Mouse (Mus musculus) liver, embryonic 14.5 days (tissue): Measurements from ENCODE around the gene Stk4. TPM values are rescaled to one million over a fixed set of nuclear protein-coding genes. Genes with fewer than 3 reads are reported as not detected.

ENCODE experiments used
- ATAC-seq: fragments of 200-750 bp; cut with Nextera tagmentation; 2 replicates; pipeline ENCODE4 v1.8.0; 2017; ENCODE audit warnings: moderate number of reproducible peaks, mild to moderate bottlenecking, moderate library complexity; ENCODE audit not compliant: insufficient read depth
- DNase-seq, 3 experiments: peaks; one replicate each; pipeline ENCODE4 v3.0.0-alpha.2; 2012 to 2013; ENCODE audit warnings: low read depth in 3 of 3, low spot score in 3 of 3
- H3K27ac ChIP-seq: fragments of 300-500 bp; sonication (generic); 2 replicates; pipeline ENCODE4 v1.5.1; 2014; ENCODE audit warnings: moderate library complexity, mild to moderate bottlenecking, control low read depth, inconsistent platforms
- H3K27me3 ChIP-seq: fragments of 300-500 bp; sonication (generic); 2 replicates; pipeline ENCODE4 v1.6.1; 2014; ENCODE audit warnings: mild to moderate bottlenecking, low read length, moderate library complexity; ENCODE audit not compliant: control insufficient read depth, insufficient read depth
- H3K36me3 ChIP-seq: fragments of 300-500 bp; sonication (generic); replicated peaks from 2 replicates; pipeline ENCODE4 v1.6.1; 2014; ENCODE audit warnings: low read depth; ENCODE audit not compliant: control insufficient read depth, insufficient read depth
- H3K4me1 ChIP-seq, 2 experiments: fragments of 200-500 bp in 1 of 2; fragments of 300-500 bp in 1 of 2; sonication (generic) in 1 of 2; replicated peaks; 2 replicates each; pipeline ENCODE4 v1.6.1; 2012 to 2014; ENCODE audit warnings: antibody characterized with exemption in 1 of 2, inconsistent platforms in 1 of 2, low read length in 1 of 2; ENCODE audit not compliant: control insufficient read depth in 2 of 2, insufficient read depth in 2 of 2
- H3K4me2 ChIP-seq: fragments of 300-500 bp; sonication (generic); 2 replicates; pipeline ENCODE4 v1.6.1; 2014; ENCODE audit warnings: low read depth, mild to moderate bottlenecking, control low read depth, moderate library complexity
- H3K4me3 ChIP-seq, 2 experiments: fragments of 200-500 bp in 1 of 2; fragments of 300-500 bp in 1 of 2; sonication (generic) in 1 of 2; 2 replicates each; pipeline ENCODE4 v1.5.1; 2012 to 2014; ENCODE audit warnings: low read depth in 2 of 2, low read length in 2 of 2, mild to moderate bottlenecking in 2 of 2, control low read depth in 1 of 2, inconsistent platforms in 1 of 2, moderate library complexity in 1 of 2; ENCODE audit not compliant: insufficient read depth in 1 of 2
- H3K9ac ChIP-seq: fragments of 300-500 bp; sonication (generic); replicated peaks from 2 replicates; pipeline ENCODE4 v1.6.1; 2014; ENCODE audit warnings: mild to moderate bottlenecking, control low read depth, moderate library complexity
- H3K9me3 ChIP-seq: fragments of 300-500 bp; sonication (generic); 2 replicates; pipeline ENCODE4 v1.6.1; 2016; ENCODE audit warnings: low read length, mixed read lengths; ENCODE audit not compliant: control insufficient read depth
- CTCF ChIP-seq: IDR thresholded peaks from 2 replicates; pipeline ENCODE4 v1.5.1; 2016; ENCODE audit warnings: antibody characterized with exemption, low read depth, control low read depth
- EP300 ChIP-seq: IDR thresholded peaks from 2 replicates; pipeline ENCODE4 v1.6.1; 2016; ENCODE audit warnings: antibody characterized with exemption, low read depth
- WGBS: fragments of 180-500 bp; shearing (Covaris S2); extraction: QIAGEN DNeasy Blood & Tissue Kit; methylation state at CpG from one replicate; pipeline ENCODE4 v1.1.7; 2014; ENCODE audit not compliant: insufficient replicate concordance; 5-methylcytosine and 5-hydroxymethylcytosine counted together
- polyA plus RNA-seq, 2 experiments: library from polyadenylated mRNA; depleted of rRNA in 1 of 2; stranded (reverse) in 1 of 2; unstranded in 1 of 2; fragments of >200 nt; fragmentation: Nextera tagmentation in 1 of 2; extraction: Ambion mirVana in 1 of 2; gene quantifications; 2 replicates each; pipeline versions ENCODE4 v1.2.1 to v1.2.3; 2012 to 2014

Gene Stk4
- polyA plus RNA-seq, 2 experiments = 11.8 to 19.6 TPM

DNA sequence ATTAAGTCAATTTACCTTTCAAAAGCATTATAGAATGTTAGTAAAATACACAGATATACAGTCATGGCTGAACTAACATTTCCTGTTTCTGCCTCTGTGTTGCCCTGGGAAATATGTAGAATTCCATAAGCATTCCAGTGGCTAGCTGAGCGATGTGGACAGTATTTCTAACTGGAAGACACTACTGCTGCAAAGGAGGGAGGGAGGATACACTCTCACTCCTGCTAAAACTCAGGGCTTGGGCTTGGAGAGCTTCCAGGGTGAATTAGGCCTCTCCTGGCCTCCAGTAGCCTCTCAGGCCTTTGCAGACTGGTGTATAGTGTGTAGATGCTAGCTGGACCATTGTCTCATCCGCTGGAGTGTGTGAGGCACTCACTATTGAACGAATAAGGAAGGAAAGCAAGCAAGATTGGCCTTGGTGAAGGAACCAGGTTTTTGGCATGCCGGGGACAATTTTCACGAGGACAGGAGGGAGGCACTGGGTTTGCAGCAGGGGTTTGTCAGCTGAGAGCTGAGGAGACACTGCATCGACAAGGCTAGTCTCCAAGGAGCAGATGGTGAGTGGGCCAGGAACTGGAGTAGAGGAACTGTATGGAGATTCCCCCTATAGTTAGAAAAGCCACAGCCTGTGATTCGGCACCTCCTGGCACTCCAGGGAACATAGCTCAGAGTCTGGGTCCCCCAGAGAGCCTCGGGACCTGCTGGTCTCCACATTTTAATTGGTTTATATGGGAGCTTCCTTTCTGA, 104.7 kb downstream of the Stk4 start:
- Histone ChIP-seq H3K36me3 (no peaks in the 10 kb centered on the region), H3K4me1 (0 out of 4 replicates have a peak, but pooled peaks cover 0 to 2% of the 10 kb centered on the region in 2 experiments), H3K27ac (no peak overlapping the region), H3K27me3 (peaks cover 21% of the 10 kb centered on the region), H3K4me3 (no peak overlapping the region), H3K4me2 (no peak overlapping the region), H3K9me3 (no peaks in the 10 kb centered on the region), H3K9ac (no peak overlapping the region)
- no peak for TF ChIP-seq EP300
- no peak for DNase-seq
- WGBS = 51% methylated on average over 8 of the region's 8 CpGs
- ATAC-seq = no peak

DNA sequence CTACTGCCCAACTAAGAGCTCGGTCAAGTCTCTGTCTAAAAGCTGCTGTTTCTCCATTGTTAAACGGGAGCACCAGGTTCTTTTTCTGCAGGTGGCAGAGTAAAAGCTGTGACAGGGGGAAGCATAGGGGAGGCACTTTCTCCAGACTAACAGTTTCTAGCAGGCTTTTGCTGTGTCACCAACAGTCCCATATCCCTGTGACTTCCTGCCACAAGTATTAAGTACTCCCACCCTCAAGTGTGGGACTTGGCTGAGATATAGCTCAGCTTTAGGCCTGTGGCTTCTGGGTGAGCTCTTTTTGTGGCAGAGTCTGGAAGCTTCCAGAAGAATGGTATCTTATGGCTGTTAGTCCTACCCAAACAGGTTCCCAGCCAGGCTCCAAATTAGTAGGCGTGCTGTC, 105.7 kb downstream of the Stk4 start:
- H3K27me3 ChIP-seq = peaks cover 11% of the 10 kb centered on the region
- no peak overlapping the region for H3K9ac ChIP-seq
- TF ChIP-seq EP300 = no peak
- TF ChIP-seq CTCF = no peak
- 50% methylated on average over 3 of the region's 3 CpGs for WGBS
- DNase-seq (no peak), ATAC-seq (no peak)
- H3K36me3 ChIP-seq = no peaks in the 10 kb centered on the region
- H3K9me3 ChIP-seq = no peaks in the 10 kb centered on the region
- no peak overlapping the region for H3K4me2 ChIP-seq
- H3K27ac ChIP-seq = no peak overlapping the region
- 0 out of 4 replicates have a peak, but pooled peaks cover 0 to 2% of the 10 kb centered on the region in 2 experiments for H3K4me1 ChIP-seq
- H3K4me3 ChIP-seq = no peak overlapping the region

DNA sequence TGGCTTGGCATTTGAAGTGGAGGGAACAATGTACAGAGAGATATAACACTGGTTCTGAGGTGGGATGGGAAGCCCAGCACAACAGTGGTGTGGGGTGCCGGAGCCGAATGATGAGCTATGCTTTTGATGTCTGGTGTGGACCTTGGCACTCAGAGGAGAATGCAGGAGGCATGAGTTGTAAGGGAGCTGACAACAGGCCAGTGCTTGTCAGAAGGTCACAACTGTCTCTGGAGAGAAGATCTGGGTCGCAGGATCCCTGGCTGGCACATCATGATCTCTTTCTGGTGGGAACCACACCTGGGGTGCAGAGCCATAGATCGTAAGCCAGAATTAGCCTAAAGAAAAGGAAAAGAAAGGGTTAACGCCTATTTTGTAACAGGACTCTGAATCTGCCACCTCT, 107.7 kb downstream of the Stk4 start:
- TF ChIP-seq CTCF = no peak
- no peak for TF ChIP-seq EP300
- no peaks in the 10 kb centered on the region for H3K36me3 ChIP-seq
- H3K27me3 ChIP-seq = no peaks in the 10 kb centered on the region
- ATAC-seq (no peak), DNase-seq (no peak)
- H3K4me3 ChIP-seq = no peak overlapping the region
- no peak overlapping the region for H3K9ac ChIP-seq
- no peaks in the 10 kb centered on the region for H3K9me3 ChIP-seq
- WGBS = 63% methylated on average over 5 of the region's 5 CpGs
- H3K4me2 ChIP-seq = no peak overlapping the region
- H3K27ac ChIP-seq = no peak overlapping the region
- 0 out of 4 replicates have a peak, but pooled peaks cover 0 to 2% of the 10 kb centered on the region in 2 experiments for H3K4me1 ChIP-seq

DNA sequence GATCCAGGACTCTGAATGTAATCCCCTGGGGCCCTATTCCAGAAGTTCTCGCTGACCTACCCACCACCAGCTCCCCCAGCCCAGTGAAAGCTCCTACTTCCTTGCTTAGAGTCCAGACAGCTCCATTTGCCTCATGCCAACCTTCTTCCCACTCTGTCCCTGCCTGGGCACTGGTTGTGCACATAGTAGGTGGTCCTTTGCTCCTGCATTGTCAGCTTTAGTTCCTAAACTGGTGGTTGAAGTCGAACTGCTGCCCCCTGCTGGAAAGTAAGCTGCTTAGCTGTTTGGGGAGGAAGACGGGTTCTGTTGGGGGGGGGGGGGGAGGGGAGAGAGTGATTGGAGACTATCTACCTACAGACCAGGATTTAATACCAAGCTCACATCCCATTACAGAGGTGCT, 110.0 kb downstream of the Stk4 start:
- no peak overlapping the region for H3K27ac ChIP-seq
- H3K36me3 ChIP-seq = no peaks in the 10 kb centered on the region
- H3K9me3 ChIP-seq = no peaks in the 10 kb centered on the region
- no peak for TF ChIP-seq EP300
- TF ChIP-seq CTCF = peak; percentile 59
- no peak for ATAC-seq
- peak in 2 of 3 experiments; percentile 9 to 13 for DNase-seq
- H3K4me2 ChIP-seq = no peak overlapping the region
- no peaks in the 10 kb centered on the region for H3K27me3 ChIP-seq
- no peaks in the 10 kb centered on the region for H3K4me1 ChIP-seq
- H3K4me3 ChIP-seq = no peak overlapping the region
- H3K9ac ChIP-seq = no peak overlapping the region
- whole genome bisulfite sequencing = 26% methylated on average over 3 of the region's 3 CpGs

DNA sequence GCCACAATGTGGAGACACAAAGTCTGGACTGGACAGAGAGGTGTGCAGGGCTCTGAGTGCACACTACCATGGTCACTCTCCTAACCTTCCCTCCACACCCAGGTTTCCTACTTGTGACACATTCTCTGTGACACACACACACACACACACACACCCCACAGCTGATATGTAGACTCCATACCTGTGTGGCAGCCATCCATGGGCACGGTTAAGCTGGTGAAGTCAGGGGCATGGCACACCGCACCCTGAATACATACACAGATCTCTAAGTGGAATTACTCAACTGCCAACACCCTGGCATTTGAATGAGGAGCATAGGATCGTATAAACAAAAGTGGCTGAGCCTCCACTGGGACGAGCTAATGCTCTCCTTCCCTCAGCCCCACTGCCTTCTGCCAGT, 110.6 kb downstream of the Stk4 start:
- 58% methylated on average over 4 of the region's 4 CpGs for WGBS
- no peak overlapping the region for H3K27ac ChIP-seq
- no peak for TF ChIP-seq EP300
- TF ChIP-seq CTCF = no peak
- H3K4me1 ChIP-seq = no peaks in the 10 kb centered on the region
- H3K4me3 ChIP-seq = no peak overlapping the region
- no peaks in the 10 kb centered on the region for H3K9me3 ChIP-seq
- H3K9ac ChIP-seq = no peak overlapping the region
- no peaks in the 10 kb centered on the region for H3K36me3 ChIP-seq
- no peak overlapping the region for H3K4me2 ChIP-seq
- ATAC-seq (no peak), DNase-seq (no peak)
- no peaks in the 10 kb centered on the region for H3K27me3 ChIP-seq
